Mouse (Mus musculus) liver, postnatal 0 days (tissue): ENCODE measurements around the gene Kmt2a. TPM values are rescaled to one million over a fixed set of nuclear protein-coding genes. Genes with fewer than 3 reads are reported as not detected.

Source experiments
- ATAC-seq: fragments of 200-750 bp; cut with Nextera tagmentation; 2 replicates; pipeline ENCODE4 v1.8.0; 2017; ENCODE audit warnings: mild to moderate bottlenecking, moderate library complexity
- DNase-seq: peaks from one replicate; pipeline ENCODE4 v3.0.0-alpha.2; 2016
- H3K27ac ChIP-seq: fragments of 300-500 bp; sonication (generic); 2 replicates; pipeline ENCODE4 v1.5.1; 2014; ENCODE audit warnings: antibody characterized with exemption, moderate library complexity, mild to moderate bottlenecking, low read depth
- H3K27me3 ChIP-seq: fragments of 300-500 bp; sonication (generic); 2 replicates; pipeline ENCODE4 v1.6.1; 2014; ENCODE audit warnings: low read length, control low read depth, mixed read lengths; ENCODE audit not compliant: insufficient read depth
- H3K36me3 ChIP-seq: fragments of 300-500 bp; sonication (generic); replicated peaks from 2 replicates; pipeline ENCODE4 v1.6.1; 2014; ENCODE audit warnings: mild to moderate bottlenecking, control low read depth, low read length, moderate library complexity, mixed read lengths; ENCODE audit not compliant: insufficient read depth
- H3K4me1 ChIP-seq: fragments of 300-500 bp; sonication (generic); 2 replicates; pipeline ENCODE4 v1.6.1; 2014; ENCODE audit warnings: antibody characterized with exemption, mild to moderate bottlenecking, control low read depth; ENCODE audit not compliant: insufficient read depth
- H3K4me2 ChIP-seq: fragments of 300-500 bp; sonication (generic); 2 replicates; pipeline ENCODE4 v1.6.1; 2014; ENCODE audit warnings: low read depth, mild to moderate bottlenecking, low read length, moderate library complexity, mixed read lengths
- H3K4me3 ChIP-seq: fragments of 300-500 bp; sonication (generic); 2 replicates; pipeline ENCODE4 v1.5.1; 2014; ENCODE audit warnings: low read depth, low read length
- H3K9ac ChIP-seq: fragments of 300-500 bp; sonication (generic); replicated peaks from 2 replicates; pipeline ENCODE4 v1.6.1; 2014; ENCODE audit warnings: mild to moderate bottlenecking, moderate library complexity
- H3K9me3 ChIP-seq: fragments of 300-500 bp; sonication (generic); 2 replicates; pipeline ENCODE4 v1.6.1; 2016; ENCODE audit warnings: mild to moderate bottlenecking, control low read depth, low read length, mixed read lengths
- CTCF ChIP-seq: sonication (generic); IDR thresholded peaks from 2 replicates; pipeline ENCODE4 v1.5.1; 2016; ENCODE audit warnings: antibody characterized with exemption, low read depth
- EP300 ChIP-seq: IDR thresholded peaks from 2 replicates; pipeline ENCODE4 v1.6.1; 2016; ENCODE audit warnings: antibody characterized with exemption, low read depth, mild to moderate bottlenecking
- WGBS: fragments of 180-500 bp; shearing (Covaris S2); extraction: QIAGEN DNeasy Blood & Tissue Kit; methylation state at CpG from one replicate; pipeline ENCODE4 v1.1.7; 2014; ENCODE audit not compliant: insufficient replicate concordance; 5-methylcytosine and 5-hydroxymethylcytosine counted together
- polyA plus RNA-seq: library from polyadenylated mRNA; unstranded; fragments of >200 nt; fragmentation: Nextera tagmentation; extraction: Ambion mirVana; gene quantifications from 2 replicates; pipeline ENCODE4 v1.2.1, GENCODE M21; 2015

The Kmt2a gene
- polyA plus RNA-seq, 1 experiment from 2014 or later = 1.8 TPM

DNA sequence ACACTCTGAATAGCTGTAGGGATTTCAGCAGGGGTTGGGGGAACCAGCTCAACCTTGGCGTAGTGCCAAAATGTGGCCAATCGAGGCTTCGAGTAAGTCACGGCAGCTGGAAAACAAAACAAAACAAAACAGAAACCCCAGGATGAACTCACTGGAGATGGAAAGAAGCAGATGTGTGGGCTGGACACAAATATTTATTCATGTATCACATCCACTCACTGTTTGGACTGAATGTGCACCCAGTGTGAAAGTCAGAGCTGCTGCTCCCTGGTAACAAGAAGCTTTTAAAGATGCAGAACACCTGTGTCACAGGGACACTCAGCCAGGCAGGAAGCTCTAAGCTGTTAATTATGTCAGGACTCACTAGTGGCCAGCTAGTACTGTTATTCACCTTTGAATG lies 33.6 kb upstream of the Kmt2a start:
- H3K27me3 ChIP-seq = no peaks in the 10 kb centered on the region
- no peak overlapping the region for H3K4me2 ChIP-seq
- H3K4me1 ChIP-seq = peaks cover 8% of the 10 kb centered on the region; the same call in 1 of the 2 replicates
- H3K27ac ChIP-seq = no peak overlapping the region
- peak; percentile 24; the same call in 1 of the 2 replicates for ATAC-seq
- no peak overlapping the region for H3K4me3 ChIP-seq
- 43% methylated on average over 4 of the region's 4 CpGs for WGBS
- no peak for DNase-seq
- H3K9me3 ChIP-seq = no peaks in the 10 kb centered on the region
- peaks cover 28% of the 10 kb centered on the region for H3K36me3 ChIP-seq
- H3K9ac ChIP-seq = no peak overlapping the region
- TF ChIP-seq EP300 (no peak), CTCF (no peak)

GRCm38 (mm10) chr9:44911365-44911764 lies 30.3 kb upstream of the Kmt2a start:
- no peaks in the 10 kb centered on the region for H3K27me3 ChIP-seq
- H3K27ac ChIP-seq = no peak overlapping the region
- TF ChIP-seq EP300 (no peak), CTCF (no peak)
- no peaks in the 10 kb centered on the region for H3K9me3 ChIP-seq
- H3K4me2 ChIP-seq = no peak overlapping the region
- no peak overlapping the region for H3K9ac ChIP-seq
- WGBS = 94% methylated on average over 4 of the region's 4 CpGs
- H3K4me3 ChIP-seq = no peak overlapping the region
- ATAC-seq (no peak), DNase-seq (no peak)
- no peaks in the 10 kb centered on the region; the same call in 1 of the 2 replicates for H3K4me1 ChIP-seq
- peaks cover 28% of the 10 kb centered on the region for H3K36me3 ChIP-seq

DNA sequence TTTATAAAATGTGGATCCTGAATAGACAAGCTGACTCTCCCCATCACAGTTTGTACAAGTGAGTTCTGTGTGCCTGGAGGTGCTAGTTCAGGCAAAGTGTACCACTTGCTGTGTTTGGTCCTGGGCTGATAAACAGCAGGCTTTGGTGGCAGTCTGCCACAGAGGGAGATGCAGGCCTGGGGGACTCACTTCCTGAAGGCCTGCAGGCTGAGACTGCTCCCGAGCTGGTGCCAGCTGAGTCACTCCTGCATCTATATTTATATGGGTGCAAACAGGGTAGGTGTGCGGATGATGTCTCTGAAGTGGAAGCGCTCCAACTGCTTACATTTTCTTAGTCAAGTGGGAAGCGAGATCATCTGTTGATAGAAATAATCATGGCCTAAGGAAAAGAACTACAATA lies 24.5 kb upstream of the Kmt2a start:
- peaks cover 4% of the 10 kb centered on the region for H3K36me3 ChIP-seq
- H3K9ac ChIP-seq = no peak overlapping the region
- H3K4me2 ChIP-seq = no peak overlapping the region
- no peaks in the 10 kb centered on the region for H3K27me3 ChIP-seq
- TF ChIP-seq CTCF (no peak), EP300 (no peak)
- peak; percentile 22 for DNase-seq
- 52% methylated on average over 4 of the region's 4 CpGs for WGBS
- no peaks in the 10 kb centered on the region for H3K9me3 ChIP-seq
- H3K27ac ChIP-seq = no peak overlapping the region
- no peaks in the 10 kb centered on the region for H3K4me1 ChIP-seq
- ATAC-seq = peak; percentile 79
- H3K4me3 ChIP-seq = no peak overlapping the region

DNA sequence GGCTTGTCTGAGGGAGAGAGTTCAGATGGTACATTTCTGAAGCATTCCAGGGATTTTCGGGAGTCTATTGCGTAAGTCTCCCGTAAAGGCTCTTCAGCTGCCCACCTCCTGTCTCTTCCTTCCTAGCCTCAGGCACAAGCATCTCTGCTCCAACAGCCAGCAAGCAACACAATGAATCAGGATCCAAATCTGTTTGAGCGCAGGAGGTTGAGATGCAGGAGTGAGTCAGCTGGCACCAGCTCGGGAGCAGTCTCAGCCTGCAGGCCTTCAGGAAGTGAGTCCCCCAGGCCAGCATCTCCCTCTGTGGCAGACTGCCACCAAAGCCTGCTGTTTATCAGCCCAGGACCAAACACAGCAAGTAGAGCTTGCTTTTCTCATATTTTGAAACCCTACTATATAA lies 23.9 kb upstream of the Kmt2a start:
- H3K4me2 ChIP-seq = no peak overlapping the region
- DNase-seq = no peak
- H3K27me3 ChIP-seq = no peaks in the 10 kb centered on the region
- no peak for TF ChIP-seq CTCF
- TF ChIP-seq EP300 = no peak
- no peak overlapping the region for H3K27ac ChIP-seq
- H3K4me3 ChIP-seq = no peak overlapping the region
- H3K36me3 ChIP-seq = no peaks in the 10 kb centered on the region
- H3K9me3 ChIP-seq = no peaks in the 10 kb centered on the region
- H3K9ac ChIP-seq = no peak overlapping the region
- WGBS = 63% methylated on average over 5 of the region's 5 CpGs
- peak; percentile 67 for ATAC-seq
- no peaks in the 10 kb centered on the region for H3K4me1 ChIP-seq

DNA sequence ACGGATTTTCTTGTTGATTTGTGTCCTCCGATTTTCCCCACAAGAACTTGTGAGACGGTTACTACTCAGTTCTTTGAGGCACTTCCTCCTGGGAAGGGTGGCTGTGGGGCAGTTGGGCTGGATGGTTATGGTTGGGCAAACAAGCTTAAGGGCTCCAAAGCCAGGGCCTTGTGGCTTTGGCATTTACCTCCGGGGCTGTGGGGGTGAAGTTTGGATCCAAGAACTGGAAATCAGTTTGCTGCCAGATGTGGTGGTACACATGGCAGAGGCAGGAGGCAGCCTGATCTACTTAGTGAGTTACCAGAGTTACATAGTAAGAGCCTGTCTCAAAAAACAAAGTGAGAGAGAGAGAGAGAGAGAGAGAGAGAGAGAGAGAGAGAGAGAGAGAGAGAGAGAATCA lies 22.8 kb upstream of the Kmt2a start:
- Histone ChIP-seq H3K4me3 (no peak overlapping the region), H3K36me3 (no peaks in the 10 kb centered on the region), H3K27me3 (no peaks in the 10 kb centered on the region), H3K27ac (no peak overlapping the region), H3K4me2 (no peak overlapping the region), H3K9me3 (no peaks in the 10 kb centered on the region), H3K9ac (no peak overlapping the region), H3K4me1 (no peaks in the 10 kb centered on the region)
- DNase-seq = no peak
- 55% methylated on average over 4 of the region's 4 CpGs for WGBS
- TF ChIP-seq CTCF (no peak), EP300 (no peak)
- no peak for ATAC-seq

DNA sequence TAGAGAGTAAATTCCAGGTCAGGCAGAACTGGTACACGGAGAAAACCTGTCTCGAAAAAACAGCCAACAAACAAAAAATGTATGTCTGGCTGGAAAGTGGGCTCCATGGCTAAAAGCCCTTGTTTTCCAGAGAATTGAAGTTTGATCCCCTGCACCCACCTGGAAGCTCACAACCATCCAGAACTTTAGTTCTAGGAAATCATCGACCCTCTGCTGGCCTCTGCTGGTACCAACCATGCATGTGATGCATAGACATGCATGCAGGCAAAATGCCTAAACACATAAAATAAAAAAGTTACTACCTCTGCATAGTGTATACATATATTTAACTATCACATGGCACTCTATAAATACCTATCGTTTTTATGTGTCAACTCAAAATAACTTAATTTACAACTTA lies 19.3 kb upstream of the Kmt2a start:
- DNase-seq (no peak), ATAC-seq (no peak)
- Histone ChIP-seq H3K27me3 (no peaks in the 10 kb centered on the region), H3K27ac (no peak overlapping the region), H3K4me3 (no peak overlapping the region), H3K4me2 (no peak overlapping the region), H3K36me3 (no peaks in the 10 kb centered on the region), H3K9me3 (no peaks in the 10 kb centered on the region), H3K9ac (no peak overlapping the region), H3K4me1 (no peaks in the 10 kb centered on the region)
- 52% methylated on average over 4 of the region's 4 CpGs for WGBS
- no peak for TF ChIP-seq EP300
- TF ChIP-seq CTCF = peak; percentile 53

DNA sequence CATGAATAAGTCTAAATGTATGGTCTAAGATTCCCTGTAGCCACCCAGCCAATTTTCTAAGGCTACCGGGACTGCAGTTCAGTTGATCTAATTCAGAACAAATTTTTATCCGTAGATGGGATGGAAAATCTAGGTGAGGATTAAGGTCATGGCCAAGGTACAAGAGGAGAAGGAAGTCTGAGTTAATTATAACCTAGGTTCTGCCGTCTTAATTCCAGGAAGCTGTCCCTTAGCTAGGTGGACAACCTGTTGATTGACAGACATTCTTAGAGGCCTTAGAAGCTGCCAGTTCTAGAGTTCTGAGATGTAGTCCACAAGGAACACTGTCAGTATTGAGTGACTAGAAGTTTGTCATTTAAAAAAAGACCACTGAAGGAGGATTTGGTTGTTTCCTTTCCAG lies 18.6 kb upstream of the Kmt2a start:
- Histone ChIP-seq H3K27ac (no peak overlapping the region), H3K9ac (no peak overlapping the region), H3K27me3 (no peaks in the 10 kb centered on the region), H3K4me2 (no peak overlapping the region), H3K36me3 (no peaks in the 10 kb centered on the region), H3K4me1 (no peaks in the 10 kb centered on the region), H3K4me3 (no peak overlapping the region), H3K9me3 (no peaks in the 10 kb centered on the region)
- no peak for TF ChIP-seq EP300
- TF ChIP-seq CTCF = no peak
- ATAC-seq (no peak), DNase-seq (no peak)
- 60% methylated on average over 3 of the region's 3 CpGs for WGBS
